Mouse (Mus musculus) v-Abl transformed pro-B cells (cell line): Measurements from ENCODE around the gene Chp2.

Source experiments
- in situ Hi-C, 2 experiments: fragments of 400-800 bp; cut with MboI; formaldehyde crosslinking; loops; one replicate each; pipeline ENCODE4 v1.15.1; 2025; ENCODE audit not compliant: unreplicated experiment in 2 of 2

Gene Chp2

DNA sequence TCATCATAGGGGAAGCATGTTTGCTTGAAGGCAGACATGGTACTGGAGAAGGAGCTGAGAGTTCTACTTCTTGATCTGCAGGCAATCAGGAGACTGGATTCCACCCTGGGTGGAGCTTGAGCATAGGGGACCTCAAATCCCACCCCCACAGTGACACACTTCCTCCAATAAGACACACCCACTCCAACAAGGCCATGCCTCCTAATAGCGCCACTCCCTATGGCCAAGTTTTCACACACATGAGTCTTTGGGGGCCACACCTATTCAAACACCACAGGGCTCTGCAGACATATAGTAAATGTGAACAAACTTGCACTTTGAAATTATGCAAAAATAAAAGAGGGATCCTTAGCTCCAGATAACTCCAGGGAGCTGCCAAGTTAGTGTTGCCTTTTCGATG, 19.6 kb downstream of the Chp2 start:
- in situ Hi-C loops, result loop anchor here in 1 of 2 experiments (25.0 kb wide), 1 partner anchor 1223 kb away; the partner anchor contains the start of gene Aqp8

DNA sequence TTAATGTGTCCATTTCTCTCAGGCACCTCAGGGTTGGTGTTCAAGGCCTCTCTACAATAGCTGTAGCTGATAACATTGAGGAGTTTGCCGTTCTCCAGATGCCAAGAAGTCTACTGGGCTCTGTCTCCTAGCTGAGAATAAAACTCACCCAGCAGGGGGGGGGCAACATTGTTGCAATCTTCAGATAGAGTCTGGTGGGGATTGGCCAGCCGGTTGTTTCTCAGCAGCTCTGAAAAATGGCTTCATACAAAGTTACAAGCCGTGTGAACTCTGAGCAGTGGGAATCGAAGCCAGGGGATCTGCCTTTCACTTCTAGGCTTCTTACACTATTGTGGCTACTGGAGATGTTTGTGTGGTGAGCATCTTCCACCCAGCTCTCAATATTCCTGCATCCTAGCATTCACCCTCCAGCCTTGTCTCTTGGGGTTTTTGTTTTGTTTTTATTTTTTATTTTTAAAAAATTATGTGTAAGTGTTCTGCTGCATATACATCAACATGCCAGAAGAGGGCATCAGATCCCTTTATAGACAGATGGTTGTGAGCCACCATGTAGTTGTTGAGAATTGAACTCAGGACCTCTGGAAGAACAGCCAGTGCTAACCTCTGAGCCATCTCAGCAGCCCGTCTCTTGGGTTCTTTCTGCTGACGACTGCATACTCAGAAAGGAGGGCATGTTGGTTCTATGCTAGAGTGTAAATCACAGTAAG, 21.3 kb downstream of the Chp2 start:
- in situ Hi-C loops, result loop anchor here (5.0 to 25.0 kb wide), 5 partner anchors 143 to 1222 kb away; partner anchors contain the start of gene Aqp8 (in 1 of the 2)

- in situ Hi-C loops, result loop anchor here (5.0 to 25.0 kb wide), 5 partner anchors 145 to 1220 kb away; partner anchors contain the start of gene Aqp8 (in 1 of the 2)
Measured at GRCm38 (mm10) chr7:122242260-122242659, 23.0 kb downstream of the Chp2 start.

- in situ Hi-C loops, result loop anchor here (5.0 to 25.0 kb wide), 5 partner anchors 145 to 1220 kb away; partner anchors contain the start of gene Aqp8 (in 1 of the 2)
Measured at GRCm38 (mm10) chr7:122242744-122243143, 23.4 kb downstream of the Chp2 start.

DNA sequence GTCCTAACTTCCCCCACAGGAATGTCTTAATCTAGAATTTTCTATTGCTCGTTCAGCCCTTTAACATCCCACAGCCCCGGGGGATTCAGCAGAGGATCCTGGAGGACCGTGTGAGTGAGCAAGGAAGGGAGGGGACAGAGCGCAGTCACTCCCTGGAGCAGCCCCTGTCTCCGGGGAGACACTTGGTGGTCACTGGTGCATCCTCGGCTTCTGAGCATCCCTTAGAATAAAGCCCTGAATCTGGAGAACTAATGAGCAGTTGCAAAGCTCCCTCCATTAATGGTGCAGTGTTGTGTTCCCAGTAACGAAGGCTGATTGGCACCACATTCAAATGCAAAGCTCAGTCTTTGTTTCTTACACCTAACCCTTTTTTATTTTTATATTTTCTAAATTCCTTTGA, 24.9 kb downstream of the Chp2 start:
- in situ Hi-C loops, result loop anchor here (5.0 to 25.0 kb wide), 5 partner anchors 147 to 1218 kb away; partner anchors contain the start of gene Aqp8 (in 1 of the 2)

DNA sequence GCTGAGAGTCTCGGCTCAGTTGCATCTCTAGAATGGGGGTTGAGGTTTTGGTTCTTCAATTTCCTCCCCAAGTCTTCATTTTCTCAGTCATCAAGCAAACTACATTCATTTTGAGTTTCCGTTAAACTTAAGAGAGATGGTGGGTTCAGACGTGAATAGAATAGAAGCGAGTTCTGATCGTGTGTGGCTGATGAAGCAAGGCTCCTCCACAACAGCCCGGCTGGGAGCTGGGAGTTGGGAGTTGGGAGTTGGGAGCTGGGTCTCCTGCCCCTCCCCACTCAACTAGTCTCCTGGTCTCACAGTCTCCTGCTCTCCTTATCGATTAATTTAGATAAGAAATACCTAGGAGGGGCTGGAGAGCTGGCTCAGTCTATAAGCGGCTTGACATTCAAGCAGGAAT, 25.3 kb downstream of the Chp2 start:
- in situ Hi-C loops, result loop anchor here (5.0 to 25.0 kb wide), 5 partner anchors 147 to 1218 kb away; partner anchors contain the start of gene Aqp8 (in 1 of the 2)

DNA sequence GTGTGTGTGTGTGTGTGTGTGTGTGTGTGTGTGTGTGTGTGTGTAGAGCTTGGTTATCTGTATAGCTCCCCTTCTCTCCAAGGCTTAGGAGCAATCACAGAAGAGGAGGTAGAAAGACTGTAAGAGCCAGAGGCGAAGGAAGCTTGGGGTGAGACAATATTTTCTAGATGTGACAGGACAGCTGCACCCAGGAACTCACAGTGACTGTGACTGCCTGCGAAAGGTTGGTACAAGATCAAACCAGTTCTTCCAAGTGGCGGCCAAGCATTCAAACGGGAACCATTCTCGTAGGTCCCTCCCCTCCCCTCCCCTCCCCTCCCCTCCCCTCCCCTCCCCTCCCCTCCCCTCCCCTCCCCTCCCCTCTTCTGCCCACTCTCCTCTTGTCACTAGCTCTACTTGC, 26.7 kb downstream of the Chp2 start:
- in situ Hi-C loops, result loop anchor here (5.0 to 25.0 kb wide), 4 partner anchors 151 to 1216 kb away; partner anchors contain the start of gene Aqp8 (in 1 of the 2)

- in situ Hi-C loops, result loop anchor here (5.0 to 25.0 kb wide), 4 partner anchors 153 to 1215 kb away; partner anchors contain the start of gene Aqp8 (in 1 of the 2)
Measured at GRCm38 (mm10) chr7:122247254-122247864, 28.1 kb downstream of the Chp2 start.

DNA sequence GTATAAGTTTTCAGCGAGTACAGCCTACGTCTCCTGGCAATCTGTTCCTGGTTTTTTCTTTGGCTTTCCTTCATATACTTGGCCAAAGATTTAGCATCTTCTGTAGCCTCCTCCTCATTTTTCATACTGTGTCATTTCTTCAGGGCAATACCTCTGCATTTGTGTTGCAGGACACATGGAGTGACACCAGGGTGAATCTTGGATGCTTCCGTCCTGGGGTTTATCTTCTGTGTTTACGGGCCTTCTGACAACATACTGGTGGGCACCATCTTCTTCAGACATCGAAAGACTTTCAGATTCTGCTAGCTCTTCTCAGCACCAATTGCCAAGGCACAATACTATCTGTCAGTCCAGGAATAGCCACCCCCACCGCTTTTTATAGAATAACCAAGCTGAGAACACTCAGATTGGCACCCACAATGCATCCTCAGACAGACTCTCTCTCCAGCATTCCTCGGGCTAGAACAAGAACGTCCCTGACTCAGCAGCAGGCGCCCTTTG, 30.1 kb downstream of the Chp2 start:
- in situ Hi-C loops, result loop anchor here (5.0 to 25.0 kb wide), 4 partner anchors 155 to 1213 kb away; partner anchors contain the start of gene Aqp8 (in 1 of the 2)

DNA sequence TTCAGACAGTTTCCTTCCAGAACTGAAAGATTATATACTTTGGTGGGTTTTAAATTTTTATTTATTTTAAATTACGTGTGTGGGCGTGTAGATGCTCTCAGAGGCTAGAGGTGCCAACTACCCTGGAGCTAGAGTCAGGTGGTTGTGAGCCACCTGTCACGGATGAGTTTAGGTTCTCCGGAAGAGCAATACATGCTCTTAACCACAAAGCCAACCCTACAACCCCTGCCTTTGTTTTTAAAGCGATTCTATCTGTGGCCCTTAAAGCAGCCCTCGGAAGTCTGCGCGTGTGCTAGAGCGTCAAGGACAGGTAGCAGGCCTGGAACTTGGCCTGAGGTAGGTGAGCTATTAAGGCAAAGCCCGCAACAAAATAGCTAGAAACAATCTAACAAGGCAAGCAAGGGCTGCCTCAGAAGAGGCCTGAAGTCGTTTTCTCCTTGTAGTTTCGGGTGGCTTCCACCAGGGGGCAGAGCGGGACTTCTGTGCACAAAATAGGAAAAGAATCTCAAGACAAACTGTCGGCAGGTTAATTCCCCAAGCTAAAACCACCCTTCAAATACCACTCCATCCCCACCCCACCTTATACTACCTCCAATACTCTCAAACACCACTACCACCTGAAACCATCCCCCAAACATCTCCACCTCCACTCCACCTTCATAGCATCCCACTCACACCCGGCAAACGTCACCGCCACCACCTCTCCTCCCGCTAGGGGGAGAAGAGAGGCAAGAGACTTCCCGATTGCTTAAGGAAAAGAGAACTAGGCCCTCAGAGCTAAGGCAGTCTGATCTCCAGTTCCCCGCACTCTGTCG, 32.1 kb downstream of the Chp2 start:
- in situ Hi-C loops, result no loop called here

- in situ Hi-C loops, result no loop called here
Measured at GRCm38 (mm10) chr7:122256722-122257121, 37.4 kb downstream of the Chp2 start.

DNA sequence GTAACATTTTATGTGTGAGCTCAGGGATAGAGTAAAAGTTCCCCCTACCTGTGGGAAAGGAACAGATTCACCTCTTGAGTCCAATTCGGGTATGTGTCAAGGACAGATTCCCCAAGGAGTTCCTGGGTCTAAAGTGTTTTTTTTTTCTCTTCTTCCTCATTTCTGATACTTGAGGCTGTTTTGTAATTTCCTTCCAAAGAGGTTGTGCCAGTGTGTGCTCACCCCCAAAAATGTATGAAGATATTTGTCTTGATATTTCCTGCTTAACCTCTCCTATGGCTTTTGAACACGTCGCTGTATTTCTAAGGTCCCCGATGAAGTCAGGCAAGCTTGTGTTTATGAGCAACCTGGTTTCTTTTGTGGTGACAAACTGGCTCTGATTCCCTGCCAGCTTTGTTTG, 39.2 kb downstream of the Chp2 start:
- in situ Hi-C loops, result no loop called here

DNA sequence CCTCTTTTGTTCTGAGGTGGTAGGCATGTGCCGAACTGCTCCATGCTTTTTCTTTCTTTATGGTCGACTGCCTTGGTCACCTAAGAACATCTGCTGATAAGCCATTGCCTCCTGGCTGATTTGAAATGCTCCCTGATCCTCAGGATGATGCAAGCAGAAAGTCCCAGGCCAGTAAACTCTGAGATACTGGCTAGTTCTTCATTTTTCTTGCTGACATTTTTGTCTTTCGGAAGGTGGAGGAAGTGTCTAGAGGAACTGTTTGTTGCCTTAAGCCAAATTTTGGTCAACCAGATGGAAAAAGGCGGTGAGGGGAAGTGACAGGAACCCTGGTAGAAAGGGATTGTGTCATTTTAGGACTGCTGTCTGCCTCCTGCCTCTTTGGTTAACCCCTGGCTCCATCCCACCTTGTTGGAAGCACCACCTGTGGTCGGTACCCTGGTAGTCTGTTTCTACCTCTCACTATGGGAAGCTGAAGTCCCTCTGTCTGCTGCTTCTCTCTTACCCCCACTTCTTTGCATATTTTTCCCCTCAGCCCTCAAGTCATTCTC, 40.8 kb downstream of the Chp2 start:
- in situ Hi-C loops, result no loop called here

- in situ Hi-C loops, result no loop called here
Measured at GRCm38 (mm10) chr7:122268983-122269486, 49.7 kb downstream of the Chp2 start.

DNA sequence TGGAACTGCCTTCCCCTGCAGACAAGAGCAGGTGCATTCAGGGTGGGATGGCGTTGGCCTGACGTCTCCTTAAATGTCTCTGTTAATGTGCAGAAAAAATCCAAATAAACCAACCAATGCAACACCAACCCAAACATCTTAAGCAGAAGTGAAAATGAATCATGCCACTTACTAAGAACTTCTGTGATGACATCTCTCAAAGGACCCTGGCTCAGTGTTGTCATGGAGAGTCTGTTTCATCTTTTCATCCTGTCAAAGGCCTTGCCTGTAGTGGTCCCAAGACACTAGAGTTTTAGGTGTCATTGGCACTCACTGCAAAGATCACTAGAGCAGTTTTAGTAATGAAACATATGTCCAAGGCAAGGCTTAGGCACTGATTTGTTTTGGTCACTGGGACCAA, 53.0 kb downstream of the Chp2 start:
- in situ Hi-C loops, result no loop called here
